Mouse (Mus musculus): ENCODE measurements at regions not wholly inside any gene's neighbourhood (a gene's known extent, or its start where the extent isn't known, plus 50 kb on each side); places are given as distances from the start of the nearest gene placed in this dataset.
"Not testable (repeated sequence)": the region's sequence is repeated elsewhere in the genome, so short reads cannot be mapped to it uniquely, and the experiment has no call there.

- H3K9ac ChIP-seq, result no peak overlapping the region
- no peak overlapping the region for H3K4me2 ChIP-seq (replicated peaks)
- no peak for ATAC-seq (ENCODE audit: low FRiP score)
- no peaks in the 10 kb centered on the region for H3K27me3 ChIP-seq
- H3K27ac ChIP-seq, result no peak overlapping the region
- no peak overlapping the region for H3K4me3 ChIP-seq
- no peaks in the 10 kb centered on the region for H3K36me3 ChIP-seq
- 82% methylated on average over 9 of the region's 9 CpGs for WGBS
- peaks cover 36% of the 10 kb centered on the region for H3K4me1 ChIP-seq
- no peaks in the 10 kb centered on the region for H3K9me3 ChIP-seq (replicated peaks)
These were observed 234.0 kb upstream of the Smim15 start for GRCm38 (mm10) chr13:107810060-107810801.

GRCm38 (mm10) chr13:107808961-107809360 lies 235.3 kb upstream of the Smim15 start:
- no peak overlapping the region for H3K4me3 ChIP-seq
- H3K9me3 ChIP-seq (replicated peaks), result no peaks in the 10 kb centered on the region
- H3K36me3 ChIP-seq, result 0 out of 2 replicates have a peak, but pooled peaks cover 5% of the 10 kb centered on the region
- H3K4me2 ChIP-seq (replicated peaks), result no peak overlapping the region
- no peak overlapping the region for H3K9ac ChIP-seq
- 89% methylated on average over 2 of the region's 2 CpGs for WGBS
- H3K4me1 ChIP-seq, result peaks cover 27% of the 10 kb centered on the region
- ATAC-seq (ENCODE audit: low FRiP score), result no peak
- H3K27me3 ChIP-seq, result no peaks in the 10 kb centered on the region
- no peak overlapping the region for H3K27ac ChIP-seq

GRCm38 (mm10) chr13:107804418-107804817 lies 239.8 kb upstream of the Smim15 start:
- WGBS, result 94% methylated on average over 1 of the region's 1 CpGs
- Histone ChIP-seq H3K4me3 (no peak overlapping the region), H3K27ac (no peak overlapping the region), H3K36me3 (0 out of 2 replicates have a peak, but pooled peaks cover 5% of the 10 kb centered on the region), H3K9ac (no peak overlapping the region), H3K9me3 (replicated peaks) (no peaks in the 10 kb centered on the region), H3K4me1 (peaks cover 23% of the 10 kb centered on the region), H3K4me2 (replicated peaks) (no peak overlapping the region), H3K27me3 (no peaks in the 10 kb centered on the region)
- no peak for ATAC-seq (ENCODE audit: low FRiP score)

- Histone ChIP-seq H3K9ac (no peak overlapping the region), H3K27ac (no peak overlapping the region), H3K4me2 (replicated peaks) (no peak overlapping the region), H3K36me3 (0 out of 2 replicates have a peak, but pooled peaks cover under 1% of the 10 kb centered on the region), H3K9me3 (replicated peaks) (no peaks in the 10 kb centered on the region), H3K27me3 (no peaks in the 10 kb centered on the region), H3K4me3 (no peak overlapping the region), H3K4me1 (peaks cover 49% of the 10 kb centered on the region)
- WGBS, result 18% methylated on average over 13 of the region's 13 CpGs
- ATAC-seq (ENCODE audit: low FRiP score), result 0 out of 2 replicates have a peak, but pooled peaks have one; percentile 38
These were observed 244.9 kb upstream of the Smim15 start for GRCm38 (mm10) chr13:107799199-107799945.

DNA sequence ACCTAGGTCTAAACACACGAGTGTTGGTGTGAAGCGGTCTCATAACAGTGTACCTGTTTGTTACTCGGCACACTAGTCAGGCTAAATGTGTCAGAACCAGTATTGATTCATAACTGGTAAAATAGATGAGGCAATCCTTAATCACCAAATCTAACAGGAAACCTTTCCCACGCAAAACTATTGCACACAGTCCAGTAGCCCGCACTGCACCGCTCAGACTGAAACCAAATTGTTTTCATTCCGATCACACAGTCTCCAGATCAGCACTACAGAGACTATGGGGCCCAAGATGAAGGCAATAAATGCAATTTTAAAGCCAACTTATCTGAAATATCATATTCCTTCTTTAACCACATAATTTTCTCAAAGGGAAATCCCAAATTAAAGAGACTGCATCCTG lies 246.1 kb upstream of the Smim15 start:
- 73% methylated on average over 7 of the region's 7 CpGs for WGBS
- ATAC-seq (ENCODE audit: low FRiP score), result no peak
- Histone ChIP-seq H3K4me2 (replicated peaks) (no peak overlapping the region), H3K36me3 (no peaks in the 10 kb centered on the region), H3K27me3 (no peaks in the 10 kb centered on the region), H3K9ac (no peak overlapping the region), H3K9me3 (replicated peaks) (no peaks in the 10 kb centered on the region), H3K4me3 (no peak overlapping the region), H3K27ac (no peak overlapping the region), H3K4me1 (peaks cover 61% of the 10 kb centered on the region)

DNA sequence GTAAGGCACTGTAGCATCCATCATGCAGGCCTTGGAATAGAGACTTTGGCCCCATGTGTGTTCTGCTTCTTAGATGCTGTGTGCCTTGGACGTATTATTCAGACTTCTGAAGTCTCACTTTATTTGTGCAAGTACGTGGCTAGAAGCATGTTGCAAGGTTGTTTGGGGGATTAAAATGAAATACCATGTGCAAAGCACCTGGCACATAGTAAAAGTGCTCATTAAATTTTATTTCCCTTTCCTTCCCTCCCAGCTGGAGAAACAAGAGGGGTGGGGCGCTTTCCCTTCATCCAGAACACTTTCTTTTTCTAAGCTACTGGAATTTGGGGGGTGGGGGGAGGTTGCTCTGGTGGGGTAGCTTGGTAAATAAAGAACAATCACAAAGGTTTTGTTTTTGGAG lies 248.7 kb upstream of the Smim15 start:
- Histone ChIP-seq H3K27ac (no peak overlapping the region), H3K36me3 (no peaks in the 10 kb centered on the region), H3K9me3 (replicated peaks) (no peaks in the 10 kb centered on the region), H3K9ac (no peak overlapping the region), H3K27me3 (no peaks in the 10 kb centered on the region), H3K4me2 (replicated peaks) (no peak overlapping the region), H3K4me3 (no peak overlapping the region), H3K4me1 (peaks cover 67% of the 10 kb centered on the region)
- ATAC-seq (ENCODE audit: low FRiP score), result no peak
- WGBS, result 73% methylated on average over 3 of the region's 3 CpGs

- WGBS, result 86% methylated on average over 9 of the region's 9 CpGs
- H3K27ac ChIP-seq, result no peak overlapping the region
- H3K4me2 ChIP-seq (replicated peaks), result no peak overlapping the region
- ATAC-seq (ENCODE audit: low FRiP score), result 0 out of 2 replicates have a peak, but pooled peaks have one; percentile 8
- 0 out of 2 replicates have a peak, but pooled peaks cover 5% of the 10 kb centered on the region for H3K36me3 ChIP-seq
- H3K4me3 ChIP-seq, result no peak overlapping the region
- no peaks in the 10 kb centered on the region for H3K9me3 ChIP-seq (replicated peaks)
- H3K27me3 ChIP-seq, result no peaks in the 10 kb centered on the region
- H3K9ac ChIP-seq, result no peak overlapping the region
- H3K4me1 ChIP-seq, result peaks cover 40% of the 10 kb centered on the region
These were observed 252.5 kb upstream of the Smim15 start for GRCm38 (mm10) chr13:107791770-107792169.

- H3K27ac ChIP-seq, result no peak overlapping the region
- no peak overlapping the region for H3K4me3 ChIP-seq
- ATAC-seq (ENCODE audit: low FRiP score), result no peak
- 64% methylated on average over 5 of the region's 5 CpGs for WGBS
- no peaks in the 10 kb centered on the region for H3K27me3 ChIP-seq
- H3K9me3 ChIP-seq (replicated peaks), result no peaks in the 10 kb centered on the region
- no peak overlapping the region for H3K4me2 ChIP-seq (replicated peaks)
- H3K4me1 ChIP-seq, result peaks cover 7% of the 10 kb centered on the region; the same call in 1 of the 2 replicates
- no peak overlapping the region for H3K9ac ChIP-seq
- 0 out of 2 replicates have a peak, but pooled peaks cover 10% of the 10 kb centered on the region for H3K36me3 ChIP-seq
These were observed 259.3 kb upstream of the Smim15 start for GRCm38 (mm10) chr13:107784971-107785370.

DNA sequence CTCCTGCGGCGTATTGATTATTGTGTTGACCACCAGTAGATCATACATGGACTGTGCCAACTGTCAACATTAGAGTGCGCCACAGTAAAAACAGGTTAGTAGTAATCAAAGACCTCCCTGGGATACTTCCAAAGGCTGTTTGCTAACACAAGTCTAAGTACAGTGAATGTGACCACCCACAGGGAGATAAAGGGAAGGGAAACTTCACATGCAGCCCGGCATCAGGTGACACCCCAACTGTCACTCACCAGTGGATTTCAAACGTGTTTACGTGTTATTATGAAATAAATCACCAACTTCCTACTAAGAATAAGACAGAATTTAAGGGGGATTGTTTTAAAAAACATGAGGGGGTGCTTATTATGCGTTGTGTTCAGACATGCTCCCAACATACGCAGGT lies 262.5 kb upstream of the Smim15 start:
- no peak overlapping the region for H3K9ac ChIP-seq
- 0 out of 2 replicates have a peak, but pooled peaks cover 5% of the 10 kb centered on the region for H3K36me3 ChIP-seq
- no peaks in the 10 kb centered on the region for H3K27me3 ChIP-seq
- no peak overlapping the region for H3K27ac ChIP-seq
- H3K4me2 ChIP-seq (replicated peaks), result no peak overlapping the region
- peaks cover 7% of the 10 kb centered on the region; the same call in 1 of the 2 replicates for H3K4me1 ChIP-seq
- 94% methylated on average over 8 of the region's 8 CpGs for WGBS
- ATAC-seq (ENCODE audit: low FRiP score), result no peak
- no peak overlapping the region for H3K4me3 ChIP-seq
- H3K9me3 ChIP-seq (replicated peaks), result no peaks in the 10 kb centered on the region

DNA sequence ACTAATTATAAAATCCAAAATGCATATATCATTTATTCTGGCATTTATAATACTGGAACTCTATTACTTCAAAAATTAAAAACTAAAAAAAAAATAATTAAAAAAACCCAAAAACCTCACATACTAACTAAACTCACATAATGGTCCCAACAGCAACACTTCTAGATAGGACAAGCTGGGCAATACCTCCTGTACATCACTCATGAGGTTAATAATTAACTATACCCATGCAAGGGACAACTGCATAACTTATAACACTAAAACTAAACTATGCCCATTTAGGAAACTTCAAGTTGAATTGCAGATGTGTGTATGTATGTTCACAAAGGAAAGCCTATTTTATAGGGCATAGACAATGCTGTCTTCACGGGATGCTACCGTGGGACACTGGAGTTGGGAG lies 263.0 kb upstream of the Smim15 start:
- Histone ChIP-seq H3K4me1 (peaks cover 7% of the 10 kb centered on the region; the same call in 1 of the 2 replicates), H3K4me2 (replicated peaks) (no peak overlapping the region), H3K27me3 (no peaks in the 10 kb centered on the region), H3K27ac (no peak overlapping the region), H3K9ac (no peak overlapping the region), H3K36me3 (0 out of 2 replicates have a peak, but pooled peaks cover under 1% of the 10 kb centered on the region), H3K4me3 (no peak overlapping the region), H3K9me3 (replicated peaks) (no peaks in the 10 kb centered on the region)
- no peak for ATAC-seq (ENCODE audit: low FRiP score)
- WGBS, result 97% methylated on average over 2 of the region's 2 CpGs

GRCm38 (mm10) chr13:107779591-107779990 lies 264.7 kb upstream of the Smim15 start:
- no peak overlapping the region for H3K27ac ChIP-seq
- H3K27me3 ChIP-seq, result no peaks in the 10 kb centered on the region
- H3K4me3 ChIP-seq, result no peak overlapping the region
- no peak for ATAC-seq (ENCODE audit: low FRiP score)
- 94% methylated on average over 4 of the region's 4 CpGs for WGBS
- H3K36me3 ChIP-seq, result no peaks in the 10 kb centered on the region
- H3K9me3 ChIP-seq (replicated peaks), result no peaks in the 10 kb centered on the region
- no peak overlapping the region for H3K9ac ChIP-seq
- no peak overlapping the region for H3K4me2 ChIP-seq (replicated peaks)
- H3K4me1 ChIP-seq, result peaks cover 4% of the 10 kb centered on the region; the same call in 1 of the 2 replicates

- not testable (repeated sequence) for H3K36me3 ChIP-seq; H3K9me3 ChIP-seq (replicated peaks); H3K9ac ChIP-seq; H3K4me2 ChIP-seq (replicated peaks); H3K27ac ChIP-seq; H3K27me3 ChIP-seq; H3K4me1 ChIP-seq; H3K4me3 ChIP-seq; ATAC-seq (ENCODE audit: low FRiP score)
- WGBS, result 93% methylated on average over 19 of the region's 19 CpGs
These were observed 269.7 kb upstream of the Smim15 start for GRCm38 (mm10) chr13:107774499-107774898.

Data from hindbrain, embryonic 12.5 days (tissue).